Mouse (Mus musculus) left cerebral cortex, adult 2 months (tissue): ENCODE results near the gene Prune2. TPM values are rescaled to one million over a fixed set of nuclear protein-coding genes. Genes with fewer than 3 reads are reported as not detected.

ENCODE experiments used
- DNase-seq, 2 experiments: peaks; one replicate each; pipeline ENCODE4 v3.0.0; 2021 to 2022; ENCODE audit warnings: low spot score in 2 of 2, mixed read lengths in 1 of 2; ENCODE audit errors: extremely low spot score in 1 of 2
- H3K27ac ChIP-seq: fragments of 200-600 bp; 2 replicates; pipeline ENCODE4 v1.8.1; 2022
- H3K4me3 ChIP-seq: fragments of 200-600 bp; 2 replicates; pipeline ENCODE4 v1.8.1; 2022
- CTCF ChIP-seq: fragments of 200-600 bp; IDR thresholded peaks from 2 replicates; pipeline ENCODE4 v1.8.1; 2022; ENCODE audit warnings: antibody characterized with exemption, mild to moderate bottlenecking, moderate library complexity
- intact Hi-C: fragments of 180-260 bp; cut with DNase I; formaldehyde crosslinking; loops from one replicate; pipeline ENCODE4 v1.15.1; 2025
- total RNA-seq, 2 experiments: library from RNA; stranded (reverse); gene quantifications; 2 replicates each; pipeline ENCODE4 v1.2.3; 2021

Gene Prune2
- total RNA-seq, 2 experiments from 2014 or later = 81.4 to 82.2 TPM

DNA sequence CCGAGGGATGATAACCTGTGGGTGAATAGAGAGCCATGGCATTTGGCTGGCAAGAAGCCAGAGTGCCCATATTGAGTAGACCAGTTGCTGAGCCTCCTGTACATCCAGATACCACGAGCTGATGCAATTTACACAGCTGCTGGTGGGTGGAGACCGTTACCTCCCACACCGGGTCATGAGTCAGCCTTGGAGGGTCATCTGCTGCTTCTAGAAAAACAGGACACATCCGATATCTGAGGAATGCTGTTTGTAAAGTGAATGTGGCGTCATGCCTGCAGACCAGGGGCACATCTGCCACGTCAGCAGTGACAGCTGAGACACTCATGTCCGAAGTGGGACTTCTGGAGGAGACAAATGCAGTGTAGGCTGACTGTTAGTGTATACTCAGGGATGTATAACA lies 3.6 kb downstream of the Prune2 start:
- Histone ChIP-seq H3K4me3 (no peak overlapping the region), H3K27ac (no peak overlapping the region)
- TF ChIP-seq CTCF = no peak
- DNase-seq = no peak
- intact Hi-C loops = no loop called here

DNA sequence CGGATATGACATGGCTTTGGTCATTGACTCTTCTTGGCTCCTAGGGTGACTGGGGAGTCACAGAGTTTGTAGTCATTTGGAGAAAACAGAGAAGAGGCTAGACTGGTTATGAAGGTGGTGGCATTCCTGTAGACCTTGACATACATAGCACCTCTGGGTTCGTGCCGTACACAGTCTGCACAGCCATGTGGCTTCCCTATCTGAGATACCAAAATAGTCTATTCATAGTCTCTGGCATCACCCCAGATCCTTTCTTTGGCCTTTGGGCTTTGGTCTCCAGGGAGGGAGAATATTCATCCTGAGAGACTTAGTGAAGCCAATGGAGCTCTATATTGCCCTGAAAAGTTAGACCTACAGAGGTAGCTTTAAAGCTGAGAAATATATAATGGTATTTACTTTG lies 5.1 kb downstream of the Prune2 start:
- no peak overlapping the region for H3K4me3 ChIP-seq
- intact Hi-C loops = no loop called here
- no peak for TF ChIP-seq CTCF

DNA sequence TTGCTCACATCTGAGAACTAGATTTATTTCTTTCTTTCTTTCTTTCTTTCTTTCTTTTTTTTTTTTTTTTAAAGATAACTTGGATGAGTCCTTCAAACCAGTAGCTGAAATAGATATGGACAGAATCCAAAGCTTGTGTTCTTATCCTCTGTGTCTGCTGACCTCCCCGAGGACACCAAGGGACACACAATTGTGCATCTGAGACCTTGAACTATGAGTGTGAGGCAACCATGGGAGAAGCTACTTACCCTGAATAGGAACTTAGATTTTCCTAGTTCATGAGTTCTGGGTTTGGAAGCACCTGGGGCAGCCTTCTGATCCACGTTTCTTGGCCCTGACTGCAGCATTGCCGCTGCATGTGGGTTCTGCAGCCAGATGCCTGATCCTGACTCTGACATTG lies 7.3 kb downstream of the Prune2 start:
- intact Hi-C loops = no loop called here
- Histone ChIP-seq H3K27ac (no peak overlapping the region), H3K4me3 (no peak overlapping the region)
- no peak for TF ChIP-seq CTCF
- no peak for DNase-seq

More for the DNA sequence above, 5.1 kb downstream of the Prune2 start:
- DNase-seq = no peak
- no peak overlapping the region for H3K27ac ChIP-seq

DNA sequence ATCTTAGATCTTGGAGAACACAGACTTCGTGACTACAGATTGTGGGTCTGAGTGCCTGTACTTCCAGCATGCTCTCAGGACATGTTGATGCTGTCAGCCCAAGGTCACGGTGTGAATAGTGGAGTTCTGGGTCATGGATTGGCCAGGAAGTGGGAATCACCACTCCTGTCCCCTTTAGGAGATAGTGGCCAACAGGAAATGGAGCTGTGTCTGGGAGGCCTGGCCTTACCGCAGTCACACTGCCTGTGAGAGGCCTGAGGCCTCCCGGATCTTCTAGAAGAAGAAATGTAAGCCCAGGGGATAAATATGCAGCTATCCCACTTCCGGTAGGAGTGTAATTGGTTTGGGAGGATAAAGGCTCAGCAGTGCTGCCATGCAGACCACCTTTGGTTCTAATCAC lies 12.8 kb downstream of the Prune2 start:
- H3K27ac ChIP-seq = no peak overlapping the region
- DNase-seq = no peak
- intact Hi-C loops = no loop called here
- TF ChIP-seq CTCF = no peak
- H3K4me3 ChIP-seq = no peak overlapping the region

DNA sequence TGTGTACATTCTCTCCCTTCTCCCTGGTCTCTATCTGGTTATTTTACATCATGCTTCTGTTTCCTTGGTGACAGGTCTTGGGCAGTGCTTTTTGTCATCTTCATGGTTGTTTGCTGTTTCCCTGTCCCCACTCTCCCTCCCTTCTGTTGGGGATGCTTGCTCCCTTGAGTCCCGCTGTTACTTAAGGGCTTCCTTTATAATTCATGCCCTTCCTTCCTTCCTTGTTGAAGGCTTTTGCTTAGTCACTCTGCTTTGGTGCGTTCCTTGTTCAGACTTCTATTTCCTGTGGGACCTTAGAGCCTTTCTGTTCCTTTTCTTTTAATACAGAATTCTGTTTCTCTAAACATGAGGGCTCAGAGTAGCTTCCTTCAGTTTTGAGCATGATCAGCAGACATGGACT lies 14.7 kb downstream of the Prune2 start:
- Histone ChIP-seq H3K27ac (no peak overlapping the region), H3K4me3 (no peak overlapping the region)
- no peak for TF ChIP-seq CTCF
- intact Hi-C loops = no loop called here
- no peak for DNase-seq

DNA sequence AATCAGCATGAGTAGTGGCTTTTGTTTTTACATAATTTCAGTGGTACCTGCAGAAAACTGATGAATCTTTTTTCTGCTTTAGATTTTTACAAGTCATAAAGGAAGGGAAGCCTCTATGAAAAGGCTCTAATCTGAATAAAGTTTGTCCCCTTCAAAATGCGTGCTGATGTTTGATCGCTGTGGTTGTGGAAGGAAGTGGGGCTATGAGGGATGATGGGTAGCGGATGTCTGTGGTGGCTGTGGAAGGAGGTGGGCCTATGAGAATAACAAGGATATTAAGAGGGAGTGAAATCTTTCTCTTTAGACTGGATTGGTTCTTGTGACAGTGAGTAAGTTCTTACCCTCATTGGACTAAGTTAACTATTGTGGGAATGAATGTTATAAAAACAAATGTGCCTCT lies 23.0 kb downstream of the Prune2 start:
- no peak for DNase-seq
- no peak overlapping the region for H3K27ac ChIP-seq
- no peak for TF ChIP-seq CTCF
- no peak overlapping the region for H3K4me3 ChIP-seq
- intact Hi-C loops = no loop called here

DNA sequence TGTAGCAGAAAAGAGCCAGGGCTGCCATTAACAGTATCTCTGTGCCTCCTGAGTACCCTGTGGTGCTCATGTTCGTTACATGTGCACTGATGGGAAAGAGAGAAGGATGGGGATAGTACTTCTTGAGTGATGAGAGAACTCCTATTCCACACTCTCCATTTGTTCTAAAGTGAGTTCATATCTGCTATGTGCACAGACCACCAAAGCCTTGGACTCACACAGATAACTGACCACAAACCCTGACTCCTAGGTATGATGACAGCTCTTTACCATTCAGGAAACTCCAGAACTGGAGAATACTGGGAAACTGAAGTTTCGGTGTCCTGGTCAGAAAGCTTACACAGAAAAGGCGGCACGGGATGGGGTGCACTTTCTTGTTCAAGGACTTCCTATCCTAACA lies 25.8 kb downstream of the Prune2 start:
- H3K4me3 ChIP-seq = no peak overlapping the region
- intact Hi-C loops = no loop called here
- no peak for DNase-seq
- no peak overlapping the region for H3K27ac ChIP-seq
- no peak for TF ChIP-seq CTCF

DNA sequence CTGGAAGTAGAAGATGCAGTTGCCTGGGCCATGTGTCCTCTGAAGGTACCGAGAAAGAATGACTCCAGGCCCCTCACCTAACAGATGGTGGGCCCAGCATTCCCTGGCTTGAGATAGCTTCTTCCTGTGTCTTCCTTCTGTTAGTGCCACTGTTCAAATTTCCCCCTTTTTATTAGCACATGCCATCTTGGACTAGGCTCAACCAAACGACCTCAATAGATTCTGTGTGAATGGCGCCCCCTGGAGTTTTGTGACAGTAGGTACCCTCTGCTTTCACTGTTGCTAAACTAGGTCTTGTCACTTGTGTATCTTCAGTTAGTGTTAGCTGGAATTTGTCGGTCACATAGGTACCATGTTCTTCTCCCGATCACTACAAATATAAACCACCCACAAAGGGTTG lies 29.0 kb downstream of the Prune2 start:
- intact Hi-C loops = loop anchor here (5.0 kb wide), 1 partner anchor 83 kb away; no protein-coding TSS in a partner anchor
- no peak overlapping the region for H3K27ac ChIP-seq
- peak in 1 of 2 experiments; percentile 16 for DNase-seq
- H3K4me3 ChIP-seq = no peak overlapping the region
- peak; percentile 51 for TF ChIP-seq CTCF

DNA sequence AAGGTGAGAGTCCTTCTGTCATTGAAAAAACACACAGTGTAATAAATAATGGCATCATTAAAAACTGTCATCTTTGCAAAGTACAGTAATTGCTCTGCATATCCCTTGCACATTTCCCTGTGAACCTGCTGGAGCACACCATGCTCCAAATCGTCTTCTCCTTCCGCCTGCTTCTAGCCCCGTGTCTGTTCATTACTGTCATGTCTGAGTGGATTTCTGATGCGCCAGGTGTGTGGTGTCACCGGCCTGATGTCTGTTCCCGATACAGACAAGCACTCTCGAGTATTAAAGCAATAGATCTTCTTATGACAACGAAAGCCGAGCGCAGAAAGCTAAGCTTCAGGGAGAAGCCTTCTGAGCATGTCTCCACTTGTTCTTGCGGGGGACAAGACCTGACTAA lies 32.1 kb downstream of the Prune2 start:
- Histone ChIP-seq H3K4me3 (no peak overlapping the region), H3K27ac (no peak overlapping the region)
- intact Hi-C loops = loop anchor here (5.0 kb wide), 1 partner anchor 86 kb away; no protein-coding TSS in a partner anchor
- DNase-seq = no peak
- no peak for TF ChIP-seq CTCF

DNA sequence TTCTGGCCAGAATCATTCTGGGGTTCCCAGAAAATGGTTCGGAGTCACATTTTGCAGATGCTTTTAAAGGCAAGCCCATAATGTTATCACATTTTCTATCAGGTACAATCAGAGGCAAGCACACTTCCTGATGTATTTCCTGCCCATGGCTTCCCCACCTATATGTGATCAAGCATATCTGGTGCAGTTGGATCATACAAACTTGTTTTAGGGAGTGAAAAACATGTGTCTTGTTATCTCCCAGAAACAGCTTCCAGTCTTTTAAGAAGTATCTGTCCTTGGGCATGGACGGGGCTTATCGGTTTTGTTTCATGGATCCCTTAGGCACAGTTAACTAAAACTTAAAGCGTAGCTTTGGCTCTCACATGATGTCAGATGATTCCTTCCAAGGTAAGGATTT lies 36.2 kb downstream of the Prune2 start:
- TF ChIP-seq CTCF = no peak
- intact Hi-C loops = no loop called here

DNA sequence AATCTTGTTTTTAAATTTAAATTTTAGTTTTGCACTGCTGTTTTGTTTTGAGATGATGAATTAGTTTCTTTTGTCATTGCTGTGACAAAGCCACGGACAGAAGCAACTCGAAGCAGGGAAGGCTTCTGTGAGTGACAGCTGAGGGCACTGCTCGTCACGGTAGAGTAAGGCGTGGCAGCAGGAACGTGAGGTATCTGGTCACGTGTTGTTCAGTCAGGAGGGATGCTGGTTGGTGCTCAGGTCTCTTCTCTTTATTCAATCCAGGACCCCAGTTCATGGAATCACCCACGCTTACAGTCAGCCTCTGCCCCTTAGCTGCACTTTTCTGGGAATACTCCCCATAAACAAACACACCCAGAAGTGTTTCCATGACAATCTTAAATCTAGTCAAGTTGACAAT lies 38.3 kb downstream of the Prune2 start:
- no peak for TF ChIP-seq CTCF
- intact Hi-C loops = no loop called here
- no peak for DNase-seq
- Histone ChIP-seq H3K27ac (no peak overlapping the region), H3K4me3 (no peak overlapping the region)

More for the DNA sequence above, 36.2 kb downstream of the Prune2 start:
- no peak overlapping the region for H3K27ac ChIP-seq
- no peak for DNase-seq
- no peak overlapping the region for H3K4me3 ChIP-seq

DNA sequence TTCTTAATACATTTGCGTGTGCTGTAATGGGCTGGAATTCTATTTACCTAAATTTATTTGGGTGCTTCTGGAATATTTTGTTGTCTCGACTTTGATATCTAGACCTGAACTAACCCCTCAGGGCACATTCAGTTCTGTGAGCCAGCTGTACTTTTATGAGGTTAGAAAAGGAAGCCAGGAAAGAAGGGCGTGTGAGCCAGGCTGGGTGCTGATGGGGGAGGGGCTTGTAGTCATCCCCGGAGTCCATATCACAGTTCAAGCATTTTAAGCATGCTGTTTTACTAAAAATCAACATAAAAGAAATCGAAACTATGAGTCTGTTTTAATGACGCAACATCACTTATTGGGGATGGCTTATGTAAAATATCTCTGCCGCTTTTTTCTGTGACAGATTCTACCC lies 42.0 kb downstream of the Prune2 start:
- no peak for DNase-seq
- no peak for TF ChIP-seq CTCF
- Histone ChIP-seq H3K4me3 (no peak overlapping the region), H3K27ac (no peak overlapping the region)
- intact Hi-C loops = no loop called here

DNA sequence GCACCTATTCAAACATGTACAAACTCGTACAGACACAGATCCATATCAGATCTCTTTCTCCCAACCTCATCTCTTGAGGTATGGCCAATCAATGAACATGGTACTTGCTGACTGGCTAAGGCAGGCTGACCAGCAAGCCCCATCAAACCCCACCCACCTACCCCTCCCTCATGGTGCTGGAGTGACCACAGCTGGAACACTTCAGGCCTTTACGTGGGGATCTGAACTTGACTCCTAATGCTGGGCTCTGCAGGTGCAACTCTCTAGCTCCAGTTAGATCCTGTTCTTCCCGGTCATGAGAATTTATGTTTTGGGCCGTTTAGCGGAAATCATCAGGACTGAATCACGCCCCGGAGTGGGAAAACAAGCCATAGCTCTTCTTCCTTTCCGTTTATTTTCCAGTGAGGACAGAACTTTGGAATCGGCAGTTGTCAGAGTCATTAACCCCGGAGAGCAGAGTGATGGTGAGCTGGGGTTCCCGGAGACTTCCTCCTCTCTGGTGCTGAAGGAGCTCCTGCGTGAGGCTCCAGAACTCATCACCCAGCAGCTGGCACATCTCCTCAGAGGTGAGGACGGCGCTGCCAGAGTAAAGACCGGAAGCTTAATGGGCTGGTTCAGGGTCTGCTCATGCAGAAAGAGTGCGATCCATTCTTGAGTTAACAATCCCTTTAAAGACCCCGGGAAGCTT lies 50.4 kb downstream of the Prune2 start:
- H3K27ac ChIP-seq = no peak overlapping the region

More for the DNA sequence above, 50.4 kb downstream of the Prune2 start:
- no peak overlapping the region for H3K4me3 ChIP-seq
- intact Hi-C loops = no loop called here
- DNase-seq = no peak
- no peak for TF ChIP-seq CTCF
